Mouse (Mus musculus): ENCODE measurements around the gene Hist1h3b. TPM values are rescaled to one million over a fixed set of nuclear protein-coding genes. Genes with fewer than 3 reads are reported as not detected.

Gene Hist1h3b
- polyA plus RNA-seq, 1 experiment, result 0.48 TPM

- DNase-seq (ENCODE audit: low spot score), result no peak
These were observed 20.7 kb downstream of the Hist1h3b start for GRCm38 (mm10) chr13:23772561-23773313.

GRCm38 (mm10) chr13:23778339-23778738 is 26.3 kb downstream of the Hist1h3b start:
- no peak for DNase-seq (ENCODE audit: low spot score)

GRCm38 (mm10) chr13:23779025-23779424 is 27.0 kb downstream of the Hist1h3b start:
- no peak for DNase-seq (ENCODE audit: low spot score)

GRCm38 (mm10) chr13:23792520-23792919 is 40.5 kb downstream of the Hist1h3b start:
- DNase-seq (ENCODE audit: low spot score), result no peak

- no peak for DNase-seq (ENCODE audit: low spot score)
These were observed 47.3 kb downstream of the Hist1h3b start for GRCm38 (mm10) chr13:23799405-23799804.

Other genes with a start within 250 kb of the Hist1h3b start
- gene Hist1h4h, start 221.2 kb upstream of the Hist1h3b start, polyA plus RNA-seq (2012; rRNA removed), result 27.8 and 30.5 TPM in 2 replicates
- 1.3 and 5.2 TPM in 2 replicates for gene Hist1h2af, start 218.4 kb upstream of the Hist1h3b start, polyA plus RNA-seq (2012; rRNA removed)
- gene Hist1h3g, start 216.8 kb upstream of the Hist1h3b start, polyA plus RNA-seq (2012; rRNA removed), result 0.40 and 0.90 TPM in 2 replicates
- 0.60 and 0.69 TPM in 2 replicates for gene Hist1h2bh, start 208.9 kb upstream of the Hist1h3b start, polyA plus RNA-seq (2012; rRNA removed)
- gene Hist1h3f, start 208.2 kb upstream of the Hist1h3b start, polyA plus RNA-seq (2012; rRNA removed), result 0.44 and 0.78 TPM in 2 replicates
- gene Hist1h4f, start 200.6 kb upstream of the Hist1h3b start, polyA plus RNA-seq (2012; rRNA removed), result 0.26 and 0.78 TPM in 2 replicates
- 0.62 and 0.90 TPM in 2 replicates for gene Hist1h1d, start 199.0 kb upstream of the Hist1h3b start, polyA plus RNA-seq (2012; rRNA removed)
- gene Hist1h3e, start 189.9 kb upstream of the Hist1h3b start, polyA plus RNA-seq (2012; rRNA removed), result 0.83 and 1.6 TPM in 2 replicates
- gene Hist1h2ae, start 181.0 kb upstream of the Hist1h3b start, polyA plus RNA-seq (2012; rRNA removed), result 0.15 and 0.53 TPM in 2 replicates
- 7.4 and 9.9 TPM in 2 replicates for gene Hist1h2bg, start 180.9 kb upstream of the Hist1h3b start, polyA plus RNA-seq (2012; rRNA removed)
- gene Hist1h2bf, start 178.1 kb upstream of the Hist1h3b start, polyA plus RNA-seq (2012; rRNA removed), result 0.75 TPM in 1 of 2 replicates, not detected in the other
- gene Hist1h2ad, start 177.9 kb upstream of the Hist1h3b start, polyA plus RNA-seq (2012; rRNA removed), result 1.6 and 1.9 TPM in 2 replicates
- gene Hist1h3d, start 176.5 kb upstream of the Hist1h3b start, polyA plus RNA-seq (2012; rRNA removed), result 2.5 and 2.6 TPM in 2 replicates
- gene Hist1h4d, start 170.7 kb upstream of the Hist1h3b start, polyA plus RNA-seq (2012; rRNA removed), result 0.47 and 3.4 TPM in 2 replicates
- 2.6 and 3.4 TPM in 2 replicates for gene Hist1h2be, start 131.1 kb upstream of the Hist1h3b start, polyA plus RNA-seq (2012; rRNA removed)
- 1.1 and 2.4 TPM in 2 replicates for gene Hist1h1e, start 129.7 kb upstream of the Hist1h3b start, polyA plus RNA-seq (2012; rRNA removed)
- gene Hist1h2ac, start 68.3 kb upstream of the Hist1h3b start, polyA plus RNA-seq (2012; rRNA removed), result 0.45 and 0.86 TPM in 2 replicates
- gene Hist1h2bc, start 68.1 kb upstream of the Hist1h3b start, polyA plus RNA-seq (2012; rRNA removed), result 193 and 203 TPM in 2 replicates
- gene Hist1h1t, start 56.5 kb upstream of the Hist1h3b start, polyA plus RNA-seq (2012; rRNA removed), result not detected in 2 replicates
- gene Hist1h4c, start 53.8 kb upstream of the Hist1h3b start, polyA plus RNA-seq (2012; rRNA removed), result 0.47 and 1.7 TPM in 2 replicates
- gene Hfe, start 41.4 kb upstream of the Hist1h3b start, polyA plus RNA-seq (2012; rRNA removed), result 13.8 and 14.8 TPM in 2 replicates
- 125 and 170 TPM in 2 replicates for gene Hist1h1c, start 13.5 kb upstream of the Hist1h3b start, polyA plus RNA-seq (2012; rRNA removed)
- 0.48 and 0.84 TPM in 2 replicates for gene Hist1h3c, start 6.7 kb upstream of the Hist1h3b start, polyA plus RNA-seq (2012; rRNA removed)
- 0.43 and 0.49 TPM in 2 replicates for gene Hist1h2bb, start 5.5 kb upstream of the Hist1h3b start, polyA plus RNA-seq (2012; rRNA removed)
- gene Hist1h2ab, start 1.1 kb upstream of the Hist1h3b start, polyA plus RNA-seq (2012; rRNA removed), result 0.60 TPM in 1 of 2 replicates, not detected in the other
- gene Hist1h4b, start 4.7 kb downstream of the Hist1h3b start, polyA plus RNA-seq (2012; rRNA removed), result 0.75 and 0.94 TPM in 2 replicates
- gene Hist1h4a, start 9.0 kb downstream of the Hist1h3b start, polyA plus RNA-seq (2012; rRNA removed), result 0.48 and 1.2 TPM in 2 replicates
- 0.34 and 0.66 TPM in 2 replicates for gene Hist1h3a, start 10.1 kb downstream of the Hist1h3b start, polyA plus RNA-seq (2012; rRNA removed)
- not detected in 2 replicates for gene Hist1h1a, start 11.4 kb downstream of the Hist1h3b start, polyA plus RNA-seq (2012; rRNA removed)
- gene Trim38, start 17.6 kb downstream of the Hist1h3b start, polyA plus RNA-seq (2012; rRNA removed), result 0.25 and 0.36 TPM in 2 replicates
- not detected in 2 replicates for gene Slc17a2, start 54.7 kb downstream of the Hist1h3b start, polyA plus RNA-seq (2012; rRNA removed)
- gene Slc17a3, start 87.2 kb downstream of the Hist1h3b start, polyA plus RNA-seq (2012; rRNA removed), result not detected in 2 replicates
- gene Slc17a1, start 115.5 kb downstream of the Hist1h3b start, polyA plus RNA-seq (2012; rRNA removed), result not detected in 2 replicates
- 0.04 and 0.06 TPM in 2 replicates for gene Slc17a4, start 162.7 kb downstream of the Hist1h3b start, polyA plus RNA-seq (2012; rRNA removed)
- gene Hist1h2ba, start 181.9 kb downstream of the Hist1h3b start, polyA plus RNA-seq (2012; rRNA removed), result not detected in 2 replicates
- not detected in 2 replicates for gene Hist1h2aa, start 182.2 kb downstream of the Hist1h3b start, polyA plus RNA-seq (2012; rRNA removed)
- gene Scgn, start 238.9 kb downstream of the Hist1h3b start, polyA plus RNA-seq (2012; rRNA removed), result not detected in 2 replicates